8 mouse cellular contexts compared by ENCODE assay signal in the genomic region with DNA sequence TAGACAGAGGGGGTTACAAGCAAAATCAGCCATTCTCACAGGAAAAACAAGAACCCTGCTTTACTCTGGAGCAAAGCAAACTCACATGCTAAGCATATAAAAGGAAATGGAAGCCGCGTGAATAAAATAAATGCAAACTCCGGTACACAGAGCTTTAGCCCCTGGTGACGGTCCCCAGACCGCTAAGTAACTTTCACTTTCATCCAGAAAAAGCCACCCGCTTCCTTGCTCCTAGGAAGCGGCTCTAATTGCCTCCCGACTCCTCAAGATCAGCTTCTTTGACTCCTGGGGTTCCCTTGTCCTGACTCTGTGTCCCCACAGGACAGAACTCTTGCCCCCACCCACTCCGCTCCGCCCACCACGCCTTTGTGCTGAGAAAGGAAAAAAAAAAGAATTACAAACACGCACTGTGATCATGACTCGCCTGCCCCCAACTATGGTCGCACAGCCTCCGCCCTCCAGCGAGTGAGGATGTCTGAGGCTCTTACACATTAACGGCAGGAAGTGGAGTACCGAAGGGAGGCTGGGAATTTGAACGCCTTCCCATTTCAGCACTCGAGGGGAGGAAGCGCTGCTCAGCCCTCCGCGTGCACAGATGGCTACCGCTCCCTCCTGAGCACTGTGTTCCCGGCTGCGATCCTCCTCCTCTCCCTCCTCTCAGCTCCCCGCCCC.
DNase-seq lines count a peak whose midpoint lies in the region; ATAC-seq and TF ChIP-seq lines count a peak whose summit lies in the region.

No protein-coding gene starts in this region.

- intact Hi-C loops in heart, postnatal 36 days (cut with DNase I), result loop anchor here (1.0 to 5.0 kb wide), 5 partner anchors 11 to 162 kb away; no protein-coding TSS in a partner anchor

- peaks cover 3 to 58% of the 10 kb centered on the region in 2 experiments; a peak in 3 of 4 replicates for H3K36me3 ChIP-seq in MEL (ENCODE audit: control insufficient read depth in 1 of 2, insufficient read depth in 2 of 2, low read length in 2 of 2)
- no peaks in the 10 kb centered on the region for H3K36me3 ChIP-seq in forebrain, embryonic 16.5 days (ENCODE audit: control insufficient read depth, insufficient read depth)

- H3K27me3 ChIP-seq in MEL (ENCODE audit: control insufficient read depth in 1 of 2, insufficient read depth in 2 of 2, low read length in 2 of 2), result no peaks in the 10 kb centered on the region
- H3K27me3 ChIP-seq in forebrain, embryonic 16.5 days (replicated peaks; ENCODE audit: control insufficient read depth, insufficient read depth, low read length), result no peaks in the 10 kb centered on the region

- TF ChIP-seq CTCF in MEL (IDR thresholded peaks at IDR 0.05 in 2 of 3, conservative IDR thresholded peaks at IDR 0.05 in 1 of 3; ENCODE audit: control insufficient read depth in 1 of 3, insufficient read depth in 1 of 3, low read depth in 2 of 3, low read length in 3 of 3, poor library complexity in 1 of 3, severe bottlenecking in 1 of 3), result no peak
- TF ChIP-seq CTCF in layer of hippocampus, adult 2 months (conservative IDR thresholded peaks at IDR 0.05), result no peak
- TF ChIP-seq CTCF in lung, adult 2 months (IDR thresholded peaks at IDR 0.05; ENCODE audit: insufficient read depth, low read length), result no peak

- TF ChIP-seq EP300 in MEL (IDR thresholded peaks at IDR 0.05; ENCODE audit: low read depth in 1 of 2, low read length in 2 of 2), result peak in 1 of 2 experiments; percentile 43; a peak in 1 of 4 replicates

- H3K9me3 ChIP-seq in MEL (replicated peaks; ENCODE audit: insufficient read depth, low read length), result no peaks in the 10 kb centered on the region
- no peaks in the 10 kb centered on the region for H3K9me3 ChIP-seq in forebrain, embryonic 16.5 days (ENCODE audit: control insufficient read depth, low read length)

- H3K4me2 ChIP-seq in forebrain, embryonic 16.5 days (ENCODE audit: low read length), result peak overlapping the region; percentile 74

- peaks cover 26% of the 10 kb centered on the region for H3K79me2 ChIP-seq in MEL (ENCODE audit: control insufficient read depth, insufficient read depth, low read length, poor library complexity)

- peaks cover 38 to 46% of the 10 kb centered on the region in 2 experiments for H3K4me1 ChIP-seq in MEL (ENCODE audit: control insufficient read depth in 1 of 2, insufficient read depth in 2 of 2, low read length in 2 of 2)
- peaks cover 62% of the 10 kb centered on the region for H3K4me1 ChIP-seq in forebrain, embryonic 16.5 days (replicated peaks; ENCODE audit: control insufficient read depth, insufficient read depth, low read length)
- peaks cover 27% of the 10 kb centered on the region for H3K4me1 ChIP-seq in lung, adult 2 months (ENCODE audit: control insufficient read depth, insufficient read depth, low read length)

- TF ChIP-seq POLR2A in MEL (IDR thresholded peaks at IDR 0.05; ENCODE audit: control insufficient read depth in 1 of 2, insufficient read depth in 1 of 2, low read depth in 1 of 2, low read length in 2 of 2, poor library complexity in 1 of 2), result peak; percentile 37 to 65; a peak in 3 of 4 replicates
- TF ChIP-seq POLR2A in lung, adult 2 months (IDR thresholded peaks at IDR 0.05; ENCODE audit: borderline replicate concordance, extremely low read depth, low read depth, low read length), result peak; percentile 91; the same call in 1 of the 2 replicates

- peak; percentile 92 for ATAC-seq in forebrain, embryonic 16.5 days
- ATAC-seq in neutrophil, adult 5-6 weeks (ENCODE audit: extremely low read depth, insufficient number of reproducible peaks, low FRiP score, poor library complexity, severe bottlenecking), result peak; percentile 52; the same call in 1 of the 2 replicates

- peak overlapping the region; percentile 95 for H3K27ac ChIP-seq in MEL (ENCODE audit: control insufficient read depth, low read depth, low read length)
- H3K27ac ChIP-seq in forebrain, embryonic 16.5 days (ENCODE audit: low read length), result peak overlapping the region; percentile 92
- H3K27ac ChIP-seq in layer of hippocampus, adult 2 months, result peak overlapping the region; percentile 94

- under 1% methylated on average over 26 of the region's 27 CpGs for WGBS in forebrain, embryonic 16.5 days
- WGBS in lung, adult 2 months, result under 1% methylated on average over 27 of the region's 27 CpGs

- no peak for TF ChIP-seq RAD21 in MEL (IDR thresholded peaks at IDR 0.05; ENCODE audit: low read depth, low read length)

- H3K4me3 ChIP-seq in MEL (ENCODE audit: control insufficient read depth in 1 of 2, insufficient read depth in 1 of 2, low read depth in 2 of 2, low read length in 2 of 2), result peak overlapping the region; percentile 78 to 97
- H3K4me3 ChIP-seq in forebrain, embryonic 16.5 days (replicated peaks; ENCODE audit: low read length), result peak overlapping the region; percentile 50
- peak overlapping the region; percentile 65 for H3K4me3 ChIP-seq in layer of hippocampus, adult 2 months
- H3K4me3 ChIP-seq in lung, adult 2 months (replicated peaks; ENCODE audit: extremely low read depth, low read depth, low read length), result peak overlapping the region; percentile 71

- peak; percentile 89 for DNase-seq in MEL (ENCODE audit: low read depth, low spot score)
- peak; percentile 85 for DNase-seq in cerebellum, adult 11-12 months
- DNase-seq in heart, postnatal 36 days, result peak; percentile 83 to 87
- peak; percentile 85 to 92 for DNase-seq in layer of hippocampus, adult 2 months (ENCODE audit: low spot score in 2 of 2)
- peak; percentile 83 for DNase-seq in lung, adult 2 months
- peak; percentile 84 for DNase-seq in testis, postnatal 14 days (ENCODE audit: low spot score)

- H3K9ac ChIP-seq in MEL (ENCODE audit: control insufficient read depth, low read depth, low read length, poor library complexity, severe bottlenecking), result peak overlapping the region; percentile 75
- peak overlapping the region; percentile 65 for H3K9ac ChIP-seq in forebrain, embryonic 16.5 days (replicated peaks; ENCODE audit: low read depth, low read length)

TF ChIP-seq in MEL, 35 proteins besides CTCF, POLR2A, EP300 and RAD21 (continues in another document):
- TF ChIP-seq CHD2 (IDR thresholded peaks at IDR 0.05; ENCODE audit: low read length), result no peak
- TF ChIP-seq ZC3H11A (IDR thresholded peaks at IDR 0.05; ENCODE audit: low read depth, low read length), result 0 out of 2 replicates have a peak, but pooled peaks have one; percentile 7
- TF ChIP-seq MAFK (IDR thresholded peaks at IDR 0.05; ENCODE audit: borderline replicate concordance, low read depth, low read length), result no peak
- peak; percentile 89 for TF ChIP-seq SIN3A (IDR thresholded peaks at IDR 0.05; ENCODE audit: low read length)
- no peak; the same call in 1 of the 2 replicates for TF ChIP-seq RCOR1 (IDR thresholded peaks at IDR 0.05; ENCODE audit: low read depth, low read length)
- no peak for TF ChIP-seq E2F4 (IDR thresholded peaks at IDR 0.05; ENCODE audit: borderline replicate concordance, low read depth, low read length)
- peak; percentile 62 for TF ChIP-seq HCFC1 (IDR thresholded peaks at IDR 0.05; ENCODE audit: low read depth, low read length)
- peak; percentile 56; the same call in 1 of the 2 replicates for TF ChIP-seq MYB (IDR thresholded peaks at IDR 0.05; ENCODE audit: low read depth, low read length)
- no peak for TF ChIP-seq USF2 (IDR thresholded peaks at IDR 0.05; ENCODE audit: borderline replicate concordance in 1 of 2, insufficient read depth in 1 of 2, low read depth in 1 of 2, low read length in 2 of 2)
- TF ChIP-seq ZKSCAN1 (IDR thresholded peaks at IDR 0.05; ENCODE audit: low read depth, low read length), result 0 out of 2 replicates have a peak, but pooled peaks have one; percentile 26
- peak; percentile 51; the same call in 1 of the 2 replicates for TF ChIP-seq ELF1 (IDR thresholded peaks at IDR 0.05; ENCODE audit: low read depth, low read length)
- no peak for TF ChIP-seq GABPA (IDR thresholded peaks at IDR 0.05; ENCODE audit: low read depth, low read length)
- TF ChIP-seq POLR2AphosphoS2 (IDR thresholded peaks at IDR 0.05; ENCODE audit: low read length), result peak; percentile 87
- TF ChIP-seq MXI1 (IDR thresholded peaks at IDR 0.05; ENCODE audit: low read depth, low read length), result peak; percentile 84
- TF ChIP-seq JUND (IDR thresholded peaks at IDR 0.05; ENCODE audit: low read depth, low read length), result 0 out of 2 replicates have a peak, but pooled peaks have one; percentile 30
- TF ChIP-seq ETS1 (IDR thresholded peaks at IDR 0.05; ENCODE audit: low read depth, low read length), result peak; percentile 72
- peak; percentile 11; the same call in 1 of the 2 replicates for TF ChIP-seq POLR2AphosphoS5 (IDR thresholded peaks at IDR 0.05; ENCODE audit: borderline replicate concordance, low read depth, low read length)
- TF ChIP-seq SMC3 (IDR thresholded peaks at IDR 0.05; ENCODE audit: low read depth, low read length), result no peak
- no peak; the same call in 1 of the 2 replicates for TF ChIP-seq KAT2A (conservative IDR thresholded peaks at IDR 0.05; ENCODE audit: low read depth, low read length)
- peak; percentile 63; the same call in 1 of the 2 replicates for TF ChIP-seq BHLHE40 (IDR thresholded peaks at IDR 0.05; ENCODE audit: borderline replicate concordance, low read depth, low read length)
- no peak for TF ChIP-seq TAL1 (IDR thresholded peaks at IDR 0.05; ENCODE audit: low read length)
- peak; percentile 66; the same call in 1 of the 2 replicates for TF ChIP-seq NELFE (IDR thresholded peaks at IDR 0.05; ENCODE audit: low read depth, low read length)
- no peak for TF ChIP-seq UBTF (IDR thresholded peaks at IDR 0.05; ENCODE audit: borderline replicate concordance, insufficient read depth, low read depth, low read length)
- peak; percentile 69 for TF ChIP-seq CHD1 (IDR thresholded peaks at IDR 0.05; ENCODE audit: low read depth, low read length)
- TF ChIP-seq MYC (IDR thresholded peaks at IDR 0.05; ENCODE audit: low read depth, low read length), result no peak
- no peak for TF ChIP-seq GATA1 (IDR thresholded peaks at IDR 0.05; ENCODE audit: low read depth, low read length)
- peak; percentile 63 for TF ChIP-seq MAX (IDR thresholded peaks at IDR 0.05; ENCODE audit: low read length)
- peak; percentile 69 for TF ChIP-seq TBP (IDR thresholded peaks at IDR 0.05; ENCODE audit: low read depth, low read length)
- peak; percentile 76 for TF ChIP-seq ZMIZ1 (IDR thresholded peaks at IDR 0.05; ENCODE audit: low read depth, low read length)
- peak; percentile 56 for TF ChIP-seq TCF12 (IDR thresholded peaks at IDR 0.05; ENCODE audit: low read depth, low read length)
- TF ChIP-seq ZNF384 (IDR thresholded peaks at IDR 0.05; ENCODE audit: low read depth, low read length), result peak; percentile 94
- TF ChIP-seq MEF2A (IDR thresholded peaks at IDR 0.05; ENCODE audit: extremely low read depth, insufficient replicate concordance, low read depth, low read length, poor library complexity, severe bottlenecking), result 0 out of 2 replicates have a peak, but pooled peaks have one; percentile 9
- TF ChIP-seq MAZ (IDR thresholded peaks at IDR 0.05; ENCODE audit: low read depth, low read length), result peak; percentile 83; the same call in 1 of the 2 replicates

Comparison
In these comparisons a context has a peak if more than half of its experiments do, and no peak if none do; other contexts are left out.
1. Peak in every context shown above with its lines: DNase-seq, ATAC-seq, H3K4me3 ChIP-seq and H3K27ac ChIP-seq.